Mouse (Mus musculus) forebrain, embryonic 12.5 days (tissue): ENCODE results near the gene Spryd3. TPM values are rescaled to one million over a fixed set of nuclear protein-coding genes. Genes with fewer than 3 reads are reported as not detected.
"Not testable (repeated sequence)": the region's sequence is repeated elsewhere in the genome, so short reads cannot be mapped to it uniquely, and the experiment has no call there.

Experiments used
- ATAC-seq: fragments of 200-750 bp; cut with Nextera tagmentation; 2 replicates; pipeline ENCODE4 v1.8.0; 2017; ENCODE audit warnings: moderate TSS enrichment; ENCODE audit not compliant: low FRiP score
- H3K27ac ChIP-seq: fragments of 300-500 bp; sonication (generic); 2 replicates; pipeline ENCODE4 v1.5.1; 2016; ENCODE audit warnings: mild to moderate bottlenecking
- H3K27me3 ChIP-seq: fragments of 300-500 bp; sonication (generic); 2 replicates; pipeline ENCODE4 v1.6.1; 2016; ENCODE audit warnings: mild to moderate bottlenecking
- H3K36me3 ChIP-seq: fragments of 300-500 bp; sonication (generic); replicated peaks from 2 replicates; pipeline ENCODE4 v1.6.1; 2016; ENCODE audit warnings: mild to moderate bottlenecking
- H3K4me1 ChIP-seq: fragments of 300-500 bp; sonication (generic); 2 replicates; pipeline ENCODE4 v1.6.1; 2016
- H3K4me2 ChIP-seq: fragments of 300-500 bp; sonication (generic); 2 replicates; pipeline ENCODE4 v1.6.1; 2016; ENCODE audit warnings: mild to moderate bottlenecking, moderate library complexity
- H3K4me3 ChIP-seq: fragments of 300-500 bp; sonication (generic); replicated peaks from 2 replicates; pipeline ENCODE4 v1.5.1; 2016; ENCODE audit warnings: mild to moderate bottlenecking
- H3K9ac ChIP-seq: fragments of 300-500 bp; sonication (generic); 2 replicates; pipeline ENCODE4 v1.6.1; 2016; ENCODE audit warnings: mild to moderate bottlenecking
- H3K9me3 ChIP-seq: fragments of 300-500 bp; sonication (generic); 2 replicates; pipeline ENCODE4 v1.6.1; 2016
- WGBS: fragments of 180-500 bp; shearing (Covaris S2); methylation state at CpG from one replicate; pipeline ENCODE4 v1.1.7; 2016; 5-methylcytosine and 5-hydroxymethylcytosine counted together
- polyA plus RNA-seq: library from polyadenylated mRNA; unstranded; fragments of >200 nt; fragmentation: Nextera tagmentation; extraction: Ambion mirVana; gene quantifications from 2 replicates; pipeline ENCODE4 v1.2.1, GENCODE M21; 2016

Gene Spryd3
- polyA plus RNA-seq, 1 experiment from 2014 or later = 19.1 TPM

- Histone ChIP-seq H3K9ac (no peak overlapping the region), H3K4me1 (no peaks in the 10 kb centered on the region), H3K9me3 (no peaks in the 10 kb centered on the region), H3K27me3 (no peaks in the 10 kb centered on the region), H3K27ac (no peak overlapping the region), H3K4me2 (no peak overlapping the region), H3K36me3 (peaks cover 97% of the 10 kb centered on the region), H3K4me3 (no peak overlapping the region)
- WGBS = 88% methylated on average over 12 of the region's 12 CpGs
- ATAC-seq = no peak
Measured at GRCm38 (mm10) chr15:102089914-102090585, 46.0 kb downstream of the Spryd3 start.

- Histone ChIP-seq H3K27me3 (no peaks in the 10 kb centered on the region), H3K9ac (no peak overlapping the region), H3K4me3 (no peak overlapping the region), H3K27ac (no peak overlapping the region), H3K4me2 (no peak overlapping the region), H3K9me3 (no peaks in the 10 kb centered on the region), H3K4me1 (no peaks in the 10 kb centered on the region; the same call in 1 of the 2 replicates), H3K36me3 (peaks cover 65% of the 10 kb centered on the region)
- ATAC-seq = no peak
- 86% methylated on average over 4 of the region's 4 CpGs for WGBS
Measured at GRCm38 (mm10) chr15:102083028-102083427, 53.0 kb downstream of the Spryd3 start.

DNA sequence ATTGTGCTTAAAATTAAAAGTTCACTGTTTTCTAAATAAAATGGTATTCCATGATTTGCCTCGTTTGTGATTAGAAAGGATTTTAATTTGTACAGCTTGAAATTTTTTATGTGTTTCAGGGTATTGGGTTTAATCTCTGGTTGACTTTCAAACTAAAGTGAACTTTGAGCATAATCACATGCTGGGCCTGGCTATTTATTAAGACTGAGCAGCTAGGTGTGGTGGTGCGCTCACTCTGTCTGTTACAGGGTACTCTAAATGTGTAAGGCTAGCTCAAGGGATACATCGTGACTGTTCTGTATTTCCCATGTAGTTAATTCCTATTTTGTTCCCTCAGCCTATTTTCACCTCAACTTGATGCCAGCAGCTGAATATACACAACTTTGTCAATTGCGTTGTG, 53.9 kb downstream of the Spryd3 start:
- WGBS = 93% methylated on average over 4 of the region's 4 CpGs
- ATAC-seq = no peak

GRCm38 (mm10) chr15:102080429-102080828, 55.6 kb downstream of the Spryd3 start:
- Histone ChIP-seq H3K36me3 (peaks cover 41% of the 10 kb centered on the region), H3K4me2 (no peak overlapping the region), H3K9me3 (no peaks in the 10 kb centered on the region), H3K27me3 (no peaks in the 10 kb centered on the region), H3K9ac (no peak overlapping the region), H3K27ac (no peak overlapping the region), H3K4me3 (no peak overlapping the region), H3K4me1 (peaks cover 5% of the 10 kb centered on the region)
- ATAC-seq = no peak
- WGBS = 79% methylated on average over 2 of the region's 2 CpGs

More for the DNA sequence above, 53.9 kb downstream of the Spryd3 start:
- H3K27me3 ChIP-seq = no peaks in the 10 kb centered on the region
- H3K4me1 ChIP-seq = no peaks in the 10 kb centered on the region; the same call in 1 of the 2 replicates
- no peak overlapping the region for H3K4me3 ChIP-seq
- no peak overlapping the region for H3K27ac ChIP-seq
- H3K9ac ChIP-seq = no peak overlapping the region
- peaks cover 56% of the 10 kb centered on the region for H3K36me3 ChIP-seq
- H3K4me2 ChIP-seq = no peak overlapping the region
- no peaks in the 10 kb centered on the region for H3K9me3 ChIP-seq

GRCm38 (mm10) chr15:102079924-102080323, 56.1 kb downstream of the Spryd3 start:
- peaks cover 11% of the 10 kb centered on the region for H3K4me1 ChIP-seq
- WGBS = 84% methylated on average over 8 of the region's 8 CpGs
- H3K4me3 ChIP-seq, H3K9ac ChIP-seq, ATAC-seq, H3K27ac ChIP-seq, H3K27me3 ChIP-seq, H3K4me2 ChIP-seq, H3K9me3 ChIP-seq: not testable (repeated sequence)
- peaks cover 38% of the 10 kb centered on the region for H3K36me3 ChIP-seq

DNA sequence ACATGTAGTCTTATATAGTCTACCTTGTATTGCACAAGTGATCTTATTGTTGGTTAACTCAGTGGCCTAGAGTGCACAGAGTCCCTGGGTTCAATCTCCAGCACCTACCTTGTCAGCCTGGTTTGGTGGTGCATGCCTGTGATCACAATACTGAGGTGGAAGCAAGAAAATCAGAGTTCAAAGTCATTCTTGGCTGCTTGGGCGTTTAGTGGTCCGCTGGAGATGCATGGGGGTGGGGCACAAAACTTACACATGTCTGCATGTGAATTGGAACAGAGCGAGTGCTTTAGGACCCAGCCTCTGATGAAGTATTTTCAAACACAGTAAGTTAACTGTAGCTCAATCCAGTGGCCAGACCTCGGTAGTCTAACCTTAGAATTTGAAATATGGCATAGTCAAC, 56.8 kb downstream of the Spryd3 start:
- Histone ChIP-seq H3K27me3 (no peaks in the 10 kb centered on the region), H3K9me3 (no peaks in the 10 kb centered on the region), H3K27ac (no peak overlapping the region), H3K4me2 (no peak overlapping the region), H3K9ac (no peak overlapping the region), H3K4me1 (peaks cover 15% of the 10 kb centered on the region), H3K4me3 (no peak overlapping the region), H3K36me3 (peaks cover 31% of the 10 kb centered on the region)
- ATAC-seq = no peak
- WGBS = 86% methylated on average over 4 of the region's 4 CpGs

GRCm38 (mm10) chr15:102077111-102077677, 58.8 kb downstream of the Spryd3 start:
- no peak for ATAC-seq
- 97% methylated on average over 2 of the region's 2 CpGs for WGBS
- peaks cover 15% of the 10 kb centered on the region for H3K4me1 ChIP-seq
- no peaks in the 10 kb centered on the region for H3K27me3 ChIP-seq
- H3K9ac ChIP-seq = no peak overlapping the region
- peaks cover 12% of the 10 kb centered on the region for H3K36me3 ChIP-seq
- H3K9me3 ChIP-seq = no peaks in the 10 kb centered on the region
- no peak overlapping the region for H3K27ac ChIP-seq
- no peak overlapping the region for H3K4me3 ChIP-seq
- H3K4me2 ChIP-seq = no peak overlapping the region

GRCm38 (mm10) chr15:102074876-102075585, 61.0 kb downstream of the Spryd3 start:
- Histone ChIP-seq H3K4me3 (peak overlapping the region; percentile 82), H3K27me3 (peaks cover 14% of the 10 kb centered on the region), H3K36me3 (no peaks in the 10 kb centered on the region), H3K27ac (no peak overlapping the region), H3K9me3 (no peaks in the 10 kb centered on the region), H3K9ac (peak overlapping the region; percentile 94), H3K4me1 (peaks cover 15% of the 10 kb centered on the region), H3K4me2 (peak overlapping the region; percentile 76)
- no peak for ATAC-seq
- WGBS = 12% methylated on average over 11 of the region's 11 CpGs

- Histone ChIP-seq H3K9ac (peak overlapping the region; percentile 94), H3K4me2 (peak overlapping the region; percentile 76), H3K27ac (peak overlapping the region; percentile 95), H3K36me3 (no peaks in the 10 kb centered on the region), H3K9me3 (no peaks in the 10 kb centered on the region), H3K27me3 (peaks cover 14% of the 10 kb centered on the region), H3K4me1 (peaks cover 15% of the 10 kb centered on the region), H3K4me3 (peak overlapping the region; percentile 82)
- peak; percentile 27 for ATAC-seq
- WGBS = under 1% methylated on average over 57 of the region's 57 CpGs
Measured at GRCm38 (mm10) chr15:102074070-102074731, 61.8 kb downstream of the Spryd3 start.

- H3K36me3 ChIP-seq = no peaks in the 10 kb centered on the region
- H3K9me3 ChIP-seq = no peaks in the 10 kb centered on the region
- H3K4me2 ChIP-seq = peak within 1 kb of the TSS; percentile 76
- H3K27me3 ChIP-seq = peaks cover 14% of the 10 kb centered on the region
- peak; percentile 97 for ATAC-seq
- peak within 1 kb of the TSS; percentile 94 for H3K9ac ChIP-seq
- H3K4me1 ChIP-seq = peaks cover 15% of the 10 kb centered on the region
- peak within 1 kb of the TSS; percentile 95 for H3K27ac ChIP-seq
- H3K4me3 ChIP-seq = peak within 1 kb of the TSS; percentile 82
- under 1% methylated on average over 58 of the region's 58 CpGs for WGBS
Measured at GRCm38 (mm10) chr15:102073559-102074069, 62.4 kb downstream of the Spryd3 start, which contains the start of gene Eif4b. TSS of gene Eif4b (plus strand) at chr15:102073773.

DNA sequence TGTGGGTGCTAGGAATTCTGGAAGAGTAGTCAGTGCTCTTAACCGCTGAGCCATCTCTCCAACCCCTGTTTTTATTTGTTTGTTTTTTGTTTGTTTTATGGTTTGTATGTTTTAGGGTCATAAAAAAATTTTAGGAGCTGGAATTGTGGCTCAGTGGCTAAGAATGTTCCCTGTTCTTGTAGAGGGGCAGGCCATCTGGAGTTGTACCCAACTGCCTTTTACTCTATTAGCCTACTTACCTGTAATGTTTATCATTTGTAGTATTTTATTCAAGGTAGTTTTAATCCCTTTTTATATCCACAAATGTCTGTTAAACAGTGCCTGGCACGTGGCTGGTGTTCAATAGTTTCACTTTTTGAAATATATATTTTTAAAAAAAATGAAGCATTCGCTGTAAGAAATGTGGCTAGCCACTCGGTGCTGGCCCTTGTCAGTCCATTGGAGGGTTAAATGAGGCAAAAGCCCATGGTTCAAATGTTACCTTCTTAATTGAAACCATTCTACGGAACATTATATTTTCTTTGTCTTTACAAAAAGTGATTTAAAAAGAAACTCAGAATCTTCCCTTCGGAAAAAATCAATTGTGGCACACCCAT, 63.0 kb downstream of the Spryd3 start:
- 16% methylated on average over 6 of the region's 6 CpGs for WGBS
- no peaks in the 10 kb centered on the region for H3K9me3 ChIP-seq
- peak overlapping the region; percentile 2; the same call in 1 of the 2 replicates for H3K9ac ChIP-seq
- H3K4me3 ChIP-seq = peak overlapping the region; percentile 82
- peak overlapping the region; percentile 45 for H3K4me2 ChIP-seq
- no peaks in the 10 kb centered on the region for H3K36me3 ChIP-seq
- H3K27me3 ChIP-seq = peaks cover 17% of the 10 kb centered on the region
- H3K4me1 ChIP-seq = peaks cover 15% of the 10 kb centered on the region
- H3K27ac ChIP-seq = peak overlapping the region; percentile 95
- ATAC-seq = peak; percentile 50
